Mouse (Mus musculus) CD4-positive naive resting alpha-beta T cell, adult 76 days (primary cell): Measurements from ENCODE around the gene Slc7a12. TPM values are rescaled to one million over a fixed set of nuclear protein-coding genes. Genes with fewer than 3 reads are reported as not detected.

Experiments used
- total RNA-seq: library from RNA; stranded (reverse); gene quantifications from one replicate; pipeline ENCODE4 v1.2.4, GENCODE M21; 2023

Gene Slc7a12
- total RNA-seq = not detected

DNA sequence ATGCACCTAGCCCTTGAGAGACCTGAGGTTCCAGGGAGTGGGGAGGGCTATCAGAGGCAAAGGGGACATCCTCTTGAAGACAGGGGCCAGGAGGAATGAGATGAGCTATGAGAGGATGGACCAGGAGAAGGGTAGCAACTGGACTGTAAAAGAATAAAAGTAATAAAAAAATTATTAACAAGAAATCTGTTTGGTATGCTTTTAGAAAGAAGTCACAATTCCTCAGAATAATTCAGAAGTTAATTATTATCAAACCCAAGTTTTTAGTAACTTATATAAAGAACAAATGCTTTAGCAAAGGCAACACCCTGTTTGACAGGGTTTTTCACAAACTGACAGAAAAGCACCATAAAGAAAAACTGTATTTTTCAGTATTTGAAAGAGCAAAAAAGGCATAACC lies at the start of gene Slc7a12:
Gene Slc7a12 (plus strand): TSS at position 301 of the 400 bp plus-strand sequence.

Other genes with a start within 250 kb of the Slc7a12 start
- gene 1810022K09Rik, start 130.6 kb downstream of the Slc7a12 start, total RNA-seq = 113 TPM
- 0.47 TPM for gene Car13, start 161.0 kb downstream of the Slc7a12 start, total RNA-seq